Mouse (Mus musculus) small intestine, adult 2 months (tissue): ENCODE data around the gene Ccs. TPM values are rescaled to one million over a fixed set of nuclear protein-coding genes. Genes with fewer than 3 reads are reported as not detected.
"Not testable (repeated sequence)": the region's sequence is repeated elsewhere in the genome, so short reads cannot be mapped to it uniquely, and the experiment has no call there.

ENCODE experiments used
- H3K27ac ChIP-seq: fragments of 200-500 bp; 2 replicates; pipeline ENCODE4 v1.5.1; 2012; ENCODE audit warnings: low read depth, low read length, control low read depth, inconsistent platforms; ENCODE audit not compliant: insufficient read depth
- H3K27me3 ChIP-seq: fragments of 200-500 bp; 2 replicates; pipeline ENCODE4 v1.6.1; 2012; ENCODE audit warnings: mild to moderate bottlenecking, moderate library complexity, low read length, inconsistent platforms; ENCODE audit not compliant: control insufficient read depth, insufficient read depth
- H3K36me3 ChIP-seq: fragments of 200-500 bp; 2 replicates; pipeline ENCODE4 v1.6.1; 2012; ENCODE audit warnings: mild to moderate bottlenecking, low read length, control low read depth, inconsistent platforms; ENCODE audit not compliant: control insufficient read depth, insufficient read depth
- H3K4me1 ChIP-seq: fragments of 200-500 bp; 2 replicates; pipeline ENCODE4 v1.6.1; 2012; ENCODE audit warnings: low read length, inconsistent platforms, mixed read lengths; ENCODE audit not compliant: control insufficient read depth, insufficient read depth, insufficient read length
- H3K4me3 ChIP-seq: fragments of 200-500 bp; 2 replicates; pipeline ENCODE4 v1.5.1; 2012; ENCODE audit warnings: low read depth, mild to moderate bottlenecking, control low read depth, inconsistent platforms, low read length, moderate library complexity
- CTCF ChIP-seq: fragments of 200-500 bp; IDR thresholded peaks from 2 replicates; pipeline ENCODE4 v1.5.1; 2012; ENCODE audit warnings: low read depth, mild to moderate bottlenecking, control low read depth, inconsistent platforms, low read length, moderate library complexity, mixed read lengths; ENCODE audit not compliant: insufficient replicate concordance, insufficient read length; ENCODE audit errors: extremely low read depth
- POLR2A ChIP-seq: fragments of 200-500 bp; IDR thresholded peaks from 2 replicates; pipeline ENCODE4 v1.6.1; 2012; ENCODE audit warnings: low read depth, mild to moderate bottlenecking, control low read depth, inconsistent platforms, low read length, moderate library complexity
- WGBS: fragments of 180-500 bp; shearing (Covaris S2); methylation state at CpG from one replicate; pipeline ENCODE4 v1.1.7; 2018; 5-methylcytosine and 5-hydroxymethylcytosine counted together
- polyA plus RNA-seq: library from polyadenylated mRNA; depleted of rRNA; stranded (reverse); fragments of >200 nt; gene quantifications from 2 replicates; pipeline ENCODE4 v1.2.3, GENCODE M21; 2012

Ccs gene
- polyA plus RNA-seq, 1 experiment: 41.9 TPM

DNA sequence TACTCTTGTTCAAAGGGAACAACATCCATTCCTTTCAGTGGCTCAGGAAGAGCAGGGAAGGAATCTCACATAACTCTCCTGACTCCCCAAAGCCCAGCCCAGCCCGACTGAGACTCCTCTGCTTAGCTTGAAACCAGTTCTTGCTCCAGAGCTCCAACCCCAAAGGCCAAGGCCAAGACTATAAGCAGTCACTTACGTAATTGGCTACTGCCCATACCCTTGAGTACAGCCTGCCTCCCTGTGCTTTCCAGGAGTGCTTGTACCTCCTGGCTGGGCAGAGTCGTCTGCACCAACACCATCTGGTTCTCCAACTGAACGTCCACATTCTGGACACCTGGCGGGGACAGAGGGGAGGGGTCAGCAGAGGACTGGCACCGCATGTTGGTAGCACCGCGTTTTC lies 5.2 kb downstream of the Ccs start:
- no peak overlapping the region for H3K4me3 ChIP-seq
- 83% methylated on average over 8 of the region's 8 CpGs for WGBS

DNA sequence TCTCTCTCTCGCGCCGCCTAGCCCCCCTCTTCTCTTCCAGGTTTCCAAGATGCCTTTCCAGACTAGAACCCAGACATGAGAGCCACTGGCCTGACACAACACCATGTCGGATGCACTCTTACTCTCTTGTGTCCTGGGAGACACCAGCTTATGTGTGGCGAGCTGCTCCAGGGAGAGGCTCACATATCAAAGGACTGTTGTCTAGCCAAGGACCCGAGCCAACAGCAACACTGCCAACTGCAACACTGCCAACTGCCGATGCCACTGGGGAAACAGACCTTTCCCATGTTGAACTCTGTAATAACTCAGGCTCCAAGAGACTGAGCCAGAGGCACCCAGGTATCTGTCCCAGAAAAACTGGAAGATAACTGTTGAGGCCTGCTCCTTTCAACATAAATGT lies 10.0 kb downstream of the Ccs start:
- H3K4me3 ChIP-seq: no peak overlapping the region
- no peak overlapping the region for H3K27ac ChIP-seq
- WGBS: 23% methylated on average over 7 of the region's 7 CpGs
- H3K4me1 ChIP-seq: peaks cover 7% of the 10 kb centered on the region
- no peak for TF ChIP-seq POLR2A
- TF ChIP-seq CTCF: no peak
- H3K27me3 ChIP-seq: no peaks in the 10 kb centered on the region
- H3K36me3 ChIP-seq: peaks cover 29% of the 10 kb centered on the region

More for the DNA sequence above, 5.2 kb downstream of the Ccs start:
- Histone ChIP-seq H3K4me1 (peaks cover 13% of the 10 kb centered on the region; the same call in 1 of the 2 replicates), H3K36me3 (peaks cover 16% of the 10 kb centered on the region; the same call in 1 of the 2 replicates), H3K27me3 (no peaks in the 10 kb centered on the region), H3K27ac (no peak overlapping the region)
- no peak for TF ChIP-seq CTCF

DNA sequence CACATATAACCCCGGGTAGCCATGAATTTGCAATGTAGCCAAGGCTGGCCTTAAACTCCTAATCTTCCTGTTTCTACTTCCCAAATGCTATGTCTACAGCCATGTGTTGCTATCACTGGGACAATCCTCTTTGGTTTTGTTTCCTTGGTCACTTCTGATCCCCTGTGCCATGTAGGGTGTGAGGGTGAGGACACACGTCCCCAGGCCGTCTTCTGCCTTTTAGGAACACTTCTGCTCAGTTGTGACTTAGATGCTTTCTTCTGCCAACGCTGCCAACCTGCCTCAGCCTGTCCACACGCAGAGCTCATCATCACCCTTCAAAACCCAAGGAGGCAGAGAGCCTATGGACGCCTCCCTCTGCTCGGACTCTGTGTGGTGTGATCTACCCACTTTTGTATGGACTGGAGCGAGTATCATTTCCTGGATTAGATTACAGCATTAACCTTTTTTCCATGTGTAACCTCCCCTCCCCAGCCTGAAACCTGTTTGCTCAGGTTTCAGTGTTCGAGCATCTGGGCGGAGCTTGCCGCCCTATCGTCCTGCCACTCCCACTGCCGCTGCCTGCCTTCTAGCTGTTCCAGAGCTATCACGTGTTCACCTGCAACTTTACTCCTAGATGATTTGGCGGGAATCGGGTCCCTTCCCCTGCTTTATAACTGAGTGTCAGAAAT lies 10.6 kb downstream of the Ccs start:
- TF ChIP-seq CTCF (no peak), POLR2A (no peak)
- H3K4me1 ChIP-seq: peaks cover 7% of the 10 kb centered on the region
- peak overlapping the region; percentile 57 for H3K27ac ChIP-seq
- peaks cover 30% of the 10 kb centered on the region for H3K36me3 ChIP-seq
- WGBS: 31% methylated on average over 16 of the region's 16 CpGs
- no peaks in the 10 kb centered on the region for H3K27me3 ChIP-seq
- H3K4me3 ChIP-seq: no peak overlapping the region

DNA sequence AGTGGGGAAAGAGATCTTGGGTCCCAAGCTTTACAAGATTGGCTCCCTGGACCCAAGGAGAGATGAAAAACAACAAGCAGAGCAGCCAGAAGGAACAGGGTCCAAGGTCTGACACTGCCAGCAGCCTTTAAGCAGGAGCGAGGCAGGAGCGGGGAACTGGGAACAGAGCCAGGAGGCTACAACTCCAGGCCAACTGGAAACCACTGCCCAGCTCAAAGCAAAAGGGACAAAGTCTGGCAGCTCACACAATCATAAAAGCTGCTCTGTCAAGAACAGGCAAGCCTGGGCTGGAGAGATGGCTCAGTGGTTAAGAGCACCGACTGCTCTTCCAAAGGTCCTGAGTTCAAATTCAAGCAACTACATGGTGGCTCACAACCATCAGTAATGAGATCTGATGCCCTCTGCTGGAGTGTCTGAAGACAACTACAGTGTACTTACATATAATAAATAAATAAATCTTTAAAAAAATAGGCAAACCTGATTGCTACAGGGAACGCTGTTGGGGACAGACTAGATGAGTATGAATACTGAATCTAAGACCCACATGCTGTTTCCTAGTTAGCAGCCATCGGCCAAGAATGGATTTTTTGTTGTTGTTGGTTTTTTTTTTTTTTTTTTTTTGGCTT lies 18.3 kb downstream of the Ccs start:
- TF ChIP-seq CTCF (no peak), POLR2A (no peak)

DNA sequence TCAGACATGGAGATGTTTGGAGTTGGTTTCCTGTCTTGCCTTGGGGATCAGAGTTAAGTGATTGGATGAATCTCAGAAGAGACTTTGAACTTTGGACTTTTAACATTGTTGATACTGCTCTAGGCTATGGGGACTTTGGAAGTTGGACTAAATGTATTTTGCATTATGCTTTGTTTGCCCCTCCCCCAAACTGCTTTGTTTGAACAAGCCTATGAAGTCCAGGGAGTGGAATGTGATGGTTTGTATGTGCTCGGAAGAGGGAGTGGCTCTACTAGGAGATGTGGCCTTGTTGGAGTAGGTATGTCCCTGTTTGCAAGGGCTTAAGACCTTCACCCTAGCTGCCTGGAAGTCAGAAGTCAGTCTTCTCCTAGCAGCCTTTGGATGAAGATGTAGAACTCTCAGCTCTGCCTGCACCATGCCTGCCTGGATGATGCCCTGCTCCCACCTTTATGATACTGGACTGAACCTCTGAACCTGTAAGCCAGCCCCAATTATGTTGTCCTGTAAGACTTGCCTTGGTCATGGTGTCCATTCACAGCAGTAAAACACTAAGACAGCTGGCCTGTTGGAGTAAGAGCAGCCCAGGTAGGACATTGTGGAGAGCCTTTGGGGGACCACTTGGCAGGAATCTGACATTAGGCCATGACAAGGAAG lies 21.8 kb downstream of the Ccs start:
- no peaks in the 10 kb centered on the region for H3K36me3 ChIP-seq
- no peak for TF ChIP-seq POLR2A
- no peak for TF ChIP-seq CTCF
- peak overlapping the region; percentile 97 for H3K27ac ChIP-seq
- peaks cover 12% of the 10 kb centered on the region; the same call in 1 of the 2 replicates for H3K4me1 ChIP-seq
- 25% methylated on average over 1 of the region's 1 CpGs for WGBS
- H3K27me3 ChIP-seq: no peaks in the 10 kb centered on the region
- H3K4me3 ChIP-seq: peak overlapping the region; percentile 32; the same call in 1 of the 2 replicates

More for the DNA sequence above, 18.3 kb downstream of the Ccs start:
- WGBS: 14% methylated on average over 5 of the region's 5 CpGs
- H3K27ac ChIP-seq: peak overlapping the region; percentile 55; the same call in 1 of the 2 replicates
- H3K4me3 ChIP-seq: no peak overlapping the region
- peaks cover 14% of the 10 kb centered on the region for H3K36me3 ChIP-seq
- H3K4me1 ChIP-seq: peaks cover 12% of the 10 kb centered on the region; the same call in 1 of the 2 replicates
- no peaks in the 10 kb centered on the region for H3K27me3 ChIP-seq

DNA sequence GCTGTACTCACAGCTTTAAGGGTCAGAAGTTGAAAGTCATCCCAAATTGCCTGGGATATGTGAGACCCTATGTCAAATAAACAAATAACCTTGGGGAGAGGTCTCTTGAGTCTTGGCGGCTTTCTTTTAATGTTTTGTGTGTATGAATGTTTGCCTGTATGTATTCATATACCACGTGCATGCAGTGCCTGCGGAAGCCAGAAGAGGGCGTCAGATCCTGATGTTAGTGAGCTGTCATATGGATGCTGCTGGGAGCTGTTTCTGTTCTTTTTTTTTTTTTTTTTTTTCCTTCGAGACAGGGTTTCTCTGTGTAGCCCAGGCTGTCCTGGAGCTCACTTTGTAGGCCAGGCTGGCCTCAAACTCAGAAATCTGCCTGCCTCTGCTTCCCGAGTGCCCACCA lies 26.1 kb downstream of the Ccs start:
- H3K4me3 ChIP-seq: no peak overlapping the region
- peaks cover 16% of the 10 kb centered on the region; the same call in 1 of the 2 replicates for H3K4me1 ChIP-seq
- 92% methylated on average over 6 of the region's 6 CpGs for WGBS
- H3K36me3 ChIP-seq: no peaks in the 10 kb centered on the region
- TF ChIP-seq CTCF (peak; percentile 31; the same call in 1 of the 2 replicates), POLR2A (no peak)
- no peaks in the 10 kb centered on the region for H3K27me3 ChIP-seq
- no peak overlapping the region for H3K27ac ChIP-seq

DNA sequence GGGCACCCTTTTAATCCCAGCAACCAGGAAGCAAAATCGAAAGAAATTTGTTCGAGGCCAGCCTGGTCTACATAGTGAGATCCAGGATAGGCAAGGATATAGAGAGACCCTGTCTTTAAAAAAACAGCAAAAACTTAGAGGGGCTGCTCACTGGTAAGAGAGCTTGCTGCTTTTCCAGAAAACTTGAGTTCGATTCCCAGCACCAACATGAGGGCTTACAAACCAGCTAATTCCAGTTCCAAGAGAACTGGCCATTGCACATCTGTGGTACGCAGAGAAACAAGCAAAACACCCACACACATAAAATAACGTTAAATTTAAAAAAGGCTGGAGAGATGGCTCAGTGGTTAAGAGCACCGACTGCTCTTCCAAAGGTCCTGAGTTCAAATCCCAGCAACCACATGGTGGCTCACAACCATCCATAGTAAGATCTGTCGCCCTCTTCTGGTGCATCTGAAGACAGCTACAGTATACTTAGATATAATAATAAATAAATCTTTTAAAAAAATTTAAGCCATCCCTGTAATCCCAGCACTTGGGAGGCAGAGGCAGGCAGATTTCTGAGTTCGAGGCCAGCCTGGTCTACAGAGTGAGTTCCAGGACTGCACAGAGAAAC lies 26.7 kb downstream of the Ccs start:
- H3K4me1 ChIP-seq: peaks cover 14% of the 10 kb centered on the region; the same call in 1 of the 2 replicates
- not testable (repeated sequence) for H3K27me3 ChIP-seq, H3K36me3 ChIP-seq, H3K4me3 ChIP-seq
- H3K27ac ChIP-seq: peak overlapping the region; percentile 84
- 61% methylated on average over 8 of the region's 8 CpGs for WGBS
